Mouse (Mus musculus): ENCODE data around the gene E2f2. TPM values are rescaled to one million over a fixed set of nuclear protein-coding genes. Genes with fewer than 3 reads are reported as not detected.

The E2f2 gene
- total RNA-seq, 1 experiment from 2014 or later, result 13.6 TPM

GRCm38 (mm10) chr4:136144927-136145292 lies 27.3 kb upstream of the E2f2 start:
- peak; percentile 51 for DNase-seq

DNA sequence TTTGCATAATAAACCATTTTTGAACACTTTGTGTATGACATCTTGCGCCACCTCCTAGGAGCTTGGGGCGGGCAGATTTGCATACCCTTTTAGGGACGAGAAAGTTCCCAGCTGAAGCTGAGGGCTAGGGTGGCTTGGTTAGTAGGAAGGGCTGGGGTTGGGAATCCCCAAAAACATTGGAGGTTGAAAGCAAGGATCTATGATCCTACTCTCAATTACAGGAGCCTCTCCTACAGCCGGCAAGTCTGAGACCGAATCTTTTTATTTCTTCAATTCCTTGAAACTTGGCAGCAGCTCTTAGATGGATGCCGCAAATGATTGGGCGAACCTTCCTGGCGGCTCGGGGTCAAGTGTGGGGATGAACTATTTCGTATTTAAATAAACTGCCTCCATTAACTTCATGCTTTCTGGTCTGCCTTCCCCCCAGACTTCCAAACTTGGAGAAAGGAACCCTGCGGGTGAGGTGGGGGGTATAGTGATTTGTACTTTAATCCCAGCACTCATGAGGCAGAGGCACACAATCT lies 26.8 kb upstream of the E2f2 start:
- no peak for DNase-seq

DNA sequence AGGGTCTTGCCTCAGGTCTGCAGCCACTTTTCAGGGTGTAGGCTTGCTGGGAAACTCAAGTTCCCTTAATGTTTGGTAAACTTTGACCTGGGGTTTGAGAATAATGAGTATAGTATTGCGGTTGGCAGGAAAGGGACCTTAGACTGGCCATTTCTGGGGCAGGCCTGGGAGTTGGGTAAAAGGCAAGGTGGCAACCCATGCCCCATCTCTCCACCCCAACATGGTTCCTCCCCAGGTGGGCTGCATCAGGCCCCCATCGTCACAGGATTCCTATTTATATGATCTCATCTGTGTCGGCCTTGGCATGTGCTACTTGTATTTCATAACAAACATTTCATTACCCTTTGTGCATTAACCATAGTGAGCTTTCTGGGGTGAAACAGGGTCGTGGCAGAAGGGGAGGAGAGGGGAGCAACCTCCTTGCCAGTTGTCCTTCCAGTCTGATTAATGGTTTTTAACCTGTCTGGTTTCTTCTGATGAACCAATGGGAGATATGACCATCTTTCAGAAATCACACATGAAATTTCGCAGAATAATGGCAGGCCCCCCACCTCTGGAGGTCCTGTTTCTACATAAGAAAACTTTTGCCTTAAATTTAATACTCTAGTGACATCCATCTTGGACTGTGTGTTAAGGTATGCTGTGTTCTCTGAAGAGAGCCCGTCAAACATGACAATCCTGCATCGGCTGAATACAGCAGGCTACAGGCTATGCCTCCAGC lies 26.0 kb upstream of the E2f2 start:
- no peak for DNase-seq

DNA sequence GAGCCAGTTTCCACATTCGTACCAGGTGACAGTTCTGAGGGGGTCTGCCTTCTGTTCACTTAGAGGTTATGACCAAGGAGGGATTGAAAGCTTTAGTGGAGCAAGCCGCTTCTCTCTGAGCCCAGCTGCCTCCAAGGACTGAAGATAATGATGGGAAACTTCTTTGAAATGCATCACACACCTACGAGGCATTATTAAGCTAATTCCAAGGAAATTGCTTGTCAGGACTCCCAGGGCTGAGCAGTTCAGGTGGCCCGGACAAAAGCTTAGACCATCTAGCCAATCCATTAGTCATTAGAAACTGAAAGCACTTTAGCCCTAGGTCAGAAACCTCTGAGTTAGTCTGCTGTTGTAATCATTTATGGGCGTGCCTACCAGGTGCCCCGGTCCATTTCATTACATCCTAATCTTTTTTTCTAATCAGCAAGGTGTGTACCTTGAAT lies 25.5 kb upstream of the E2f2 start:
- no peak for DNase-seq

- peak; percentile 93 for DNase-seq
Observed at GRCm38 (mm10) chr4:136147436-136148135, 24.6 kb upstream of the E2f2 start.

DNA sequence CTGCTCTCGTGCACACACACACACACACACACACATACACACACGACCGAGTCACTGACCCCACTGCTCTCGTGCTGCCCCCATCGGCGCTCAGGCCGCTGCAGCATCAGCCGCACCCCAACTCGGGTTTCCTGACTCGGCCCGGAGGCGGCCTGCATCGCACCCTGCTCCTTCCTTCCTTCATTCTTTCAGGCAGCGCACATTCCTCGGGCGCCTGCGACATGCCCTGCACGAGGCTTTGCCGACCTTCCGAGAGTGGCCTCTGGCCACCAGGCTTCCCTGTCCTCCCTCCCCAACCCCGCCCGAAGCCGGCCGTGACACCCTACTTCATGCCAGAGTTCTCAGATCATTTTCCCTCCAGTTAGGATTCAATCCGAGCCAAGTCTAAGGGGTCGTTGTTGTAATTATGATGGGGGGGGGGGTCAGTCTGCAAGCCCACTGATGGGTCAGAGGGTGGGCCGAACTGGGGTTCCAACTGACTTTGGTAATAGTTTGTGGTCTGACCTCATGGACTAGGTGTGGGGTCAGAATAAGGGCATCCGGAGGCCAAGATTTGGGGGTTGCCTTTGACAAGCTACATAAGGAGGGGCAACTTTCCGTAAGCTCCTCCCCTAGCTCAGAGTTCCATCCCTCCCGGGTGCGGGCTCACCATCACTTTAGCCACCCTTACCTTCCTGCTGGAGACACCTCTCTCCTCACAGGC lies 23.7 kb upstream of the E2f2 start:
- peak; percentile 76 for DNase-seq

DNA sequence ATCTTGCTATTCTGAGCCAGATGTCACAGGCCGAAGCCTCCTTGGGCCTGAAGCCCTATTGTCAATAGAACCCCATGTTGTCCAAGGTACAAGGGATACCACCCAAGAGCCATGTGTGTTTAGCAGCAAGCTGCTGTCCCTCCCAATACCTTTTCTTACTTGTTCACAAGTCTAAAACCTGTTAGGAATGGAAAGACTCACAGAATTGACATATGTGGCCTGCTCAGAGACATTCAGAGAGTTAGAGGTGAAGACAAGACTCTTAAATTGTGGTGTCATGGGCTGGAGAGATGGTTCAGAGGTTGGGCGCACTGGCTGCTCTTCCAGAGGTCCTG lies 23.2 kb upstream of the E2f2 start:
- no peak for DNase-seq

- DNase-seq, result peak; percentile 84
Observed at GRCm38 (mm10) chr4:136149734-136150133, 22.5 kb upstream of the E2f2 start.

DNA sequence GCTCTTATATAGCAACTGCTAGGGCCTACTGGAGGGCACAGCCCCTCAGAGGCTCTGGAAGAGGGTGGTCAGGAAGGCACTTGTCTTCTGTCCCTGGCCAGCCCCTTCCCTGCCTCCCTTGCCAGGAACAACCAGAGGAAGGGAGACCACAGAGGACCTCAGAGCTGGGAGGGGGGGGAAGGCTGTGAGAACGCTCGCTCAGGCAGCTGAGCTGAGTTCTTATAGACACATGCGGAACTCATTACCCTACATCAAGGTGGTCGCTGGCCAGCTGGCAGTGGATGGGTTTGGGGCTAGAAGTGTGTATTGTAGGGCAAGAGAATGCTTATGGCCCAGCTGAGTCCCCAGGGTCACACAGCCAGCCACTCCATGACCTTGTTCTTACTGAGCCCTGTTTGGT lies 21.6 kb upstream of the E2f2 start:
- DNase-seq, result no peak

DNA sequence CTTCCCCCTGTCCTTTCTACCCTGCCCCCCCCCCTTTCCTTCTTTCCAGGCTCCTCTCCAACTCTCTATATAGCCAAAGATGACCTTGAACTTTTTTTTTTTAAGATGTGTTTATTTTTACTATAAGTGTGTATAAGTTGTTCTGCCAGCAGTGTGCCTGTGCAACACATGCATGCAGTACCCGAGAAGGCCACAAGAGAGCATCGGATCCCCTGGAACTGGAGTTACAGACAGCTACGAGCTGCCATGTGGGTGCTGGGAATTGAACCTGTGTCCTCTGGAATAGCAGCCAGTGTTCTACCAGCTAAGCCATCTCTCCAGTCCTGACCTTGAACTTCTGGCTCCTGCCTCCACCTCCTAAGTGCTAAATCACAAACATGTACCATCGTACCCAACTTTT lies 19.4 kb upstream of the E2f2 start:
- no peak for DNase-seq

- DNase-seq, result no peak
Observed at GRCm38 (mm10) chr4:136154462-136154861, 17.7 kb upstream of the E2f2 start.

- no peak for DNase-seq
Observed at GRCm38 (mm10) chr4:136158498-136158897, 13.7 kb upstream of the E2f2 start.

DNA sequence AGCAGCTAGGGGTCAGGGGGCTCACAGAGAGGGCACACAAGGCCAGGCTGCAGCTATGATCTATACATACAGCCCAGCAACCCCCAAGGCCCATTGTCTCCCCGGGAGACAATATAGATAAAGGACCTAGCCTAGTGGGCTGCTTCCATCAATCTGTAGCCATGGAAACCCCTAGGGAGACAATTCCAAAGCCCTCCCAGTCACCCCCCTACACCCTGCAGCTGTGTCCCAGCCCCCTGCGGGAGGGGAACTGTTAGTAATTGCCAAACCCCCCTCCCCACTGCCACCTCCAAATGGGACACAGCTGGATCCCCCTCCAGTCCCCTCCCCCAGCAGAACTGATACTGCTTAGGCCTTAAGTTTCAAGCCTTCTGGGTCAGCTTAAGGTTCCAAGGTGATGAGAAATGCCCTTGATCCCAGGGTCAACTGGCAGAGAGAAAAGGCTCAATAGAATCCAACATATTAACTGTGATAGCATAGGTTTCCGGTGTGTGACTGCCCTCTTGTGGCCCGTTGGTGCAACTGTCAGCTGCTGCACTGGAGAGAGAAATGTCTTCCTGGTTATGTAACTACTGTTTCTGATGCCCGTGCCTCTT lies 12.3 kb upstream of the E2f2 start:
- peak; percentile 84 for DNase-seq

DNA sequence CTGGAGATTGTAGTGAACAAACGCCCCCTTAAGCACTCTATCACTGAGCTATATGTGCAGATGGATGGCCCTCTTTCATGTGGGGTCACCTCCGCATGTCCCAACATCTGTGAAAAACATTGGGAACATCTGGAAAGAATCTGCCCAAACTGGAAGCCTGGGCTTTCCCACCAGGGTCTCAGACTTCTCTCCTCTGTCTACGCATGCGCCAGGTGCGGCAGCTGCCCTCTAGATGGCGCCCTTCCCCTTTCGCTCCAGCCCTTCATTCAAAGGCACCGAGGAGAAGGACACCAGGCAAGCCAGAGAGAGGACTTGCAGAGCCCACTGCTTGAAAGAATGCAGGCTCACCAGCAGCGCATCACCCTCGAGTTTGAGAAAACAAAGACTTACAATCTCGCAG lies 8.7 kb upstream of the E2f2 start:
- DNase-seq, result peak; percentile 92

DNA sequence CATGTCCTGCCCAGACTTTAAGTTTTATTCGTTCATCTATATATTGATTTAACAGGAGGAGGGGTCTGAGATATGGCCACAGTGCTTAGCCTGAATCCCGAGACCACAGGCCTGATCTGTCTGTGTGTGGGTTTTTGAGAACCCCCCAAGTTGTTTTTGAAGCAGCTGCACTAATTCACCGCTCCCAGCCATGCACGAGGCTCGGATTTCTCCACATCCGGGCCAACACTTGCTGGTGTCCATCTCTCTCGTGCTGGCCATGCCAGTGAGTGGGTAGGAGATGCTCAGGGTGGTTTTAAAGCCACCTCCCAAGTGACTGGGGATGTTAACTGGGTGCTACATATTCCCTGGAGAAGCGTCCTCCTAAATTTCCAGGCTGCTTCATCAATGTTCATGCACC lies 7.2 kb upstream of the E2f2 start:
- DNase-seq, result no peak

- peak; percentile 46 for DNase-seq
Observed at GRCm38 (mm10) chr4:136167701-136168100, 4.5 kb upstream of the E2f2 start.

GRCm38 (mm10) chr4:136170401-136170800 lies 1.8 kb upstream of the E2f2 start:
- DNase-seq, result no peak

DNA sequence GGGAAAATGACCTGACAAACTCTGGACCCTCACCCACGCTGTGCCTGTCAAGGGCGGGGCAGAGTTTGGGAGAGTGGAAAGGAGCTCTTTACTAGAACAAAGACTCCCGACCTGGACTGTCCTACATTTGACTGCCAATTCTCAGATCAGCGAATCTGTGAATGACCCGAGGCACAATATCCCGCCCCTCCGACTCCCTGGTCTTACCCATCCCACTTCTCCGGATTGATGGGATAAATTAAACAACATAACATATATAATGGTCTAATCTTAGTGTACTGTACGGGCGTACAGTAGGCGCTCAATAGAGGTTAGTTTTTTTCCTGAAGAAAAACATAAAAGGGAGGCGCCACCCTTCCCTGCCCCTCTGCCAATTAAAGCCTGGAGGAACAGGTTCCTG lies 739 bp upstream of the E2f2 start:
- DNase-seq, result peak; percentile 24

DNA sequence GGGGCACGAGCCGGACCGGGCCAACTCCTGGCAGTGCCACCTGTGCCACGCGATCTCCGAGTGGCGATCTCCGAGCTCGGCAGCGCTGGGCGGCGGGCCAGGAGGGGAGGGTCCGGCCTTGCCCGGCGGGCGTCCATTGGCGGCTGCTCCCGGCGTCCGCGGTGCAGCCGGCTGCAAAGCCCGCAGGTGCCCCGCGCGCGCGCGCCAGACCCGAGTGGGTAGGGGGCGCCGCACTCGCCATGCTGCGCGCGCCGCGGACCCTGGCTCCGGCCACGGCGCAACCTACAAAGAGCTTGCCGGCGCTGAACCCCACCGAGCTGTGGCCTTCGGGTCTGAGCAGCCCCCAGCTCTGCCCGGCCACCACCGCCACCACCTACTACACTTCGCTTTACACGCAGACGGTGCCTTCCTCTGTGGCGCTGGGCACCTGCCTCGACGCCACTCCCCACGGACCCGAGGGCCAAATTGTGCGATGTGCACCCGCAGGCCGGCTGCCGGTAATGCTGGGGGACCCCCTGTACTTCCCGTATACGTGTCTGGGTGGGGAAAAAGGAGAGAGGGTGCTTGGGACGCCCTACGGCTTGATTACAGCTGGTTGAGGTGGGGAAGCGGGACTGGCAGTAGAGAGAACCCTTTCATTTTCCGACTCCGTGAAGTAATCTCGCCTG lies 482 bp downstream of the E2f2 start:
- DNase-seq, result peak; percentile 91

- peak; percentile 34 for DNase-seq
Observed at GRCm38 (mm10) chr4:136173210-136173715, 1.1 kb downstream of the E2f2 start.

DNA sequence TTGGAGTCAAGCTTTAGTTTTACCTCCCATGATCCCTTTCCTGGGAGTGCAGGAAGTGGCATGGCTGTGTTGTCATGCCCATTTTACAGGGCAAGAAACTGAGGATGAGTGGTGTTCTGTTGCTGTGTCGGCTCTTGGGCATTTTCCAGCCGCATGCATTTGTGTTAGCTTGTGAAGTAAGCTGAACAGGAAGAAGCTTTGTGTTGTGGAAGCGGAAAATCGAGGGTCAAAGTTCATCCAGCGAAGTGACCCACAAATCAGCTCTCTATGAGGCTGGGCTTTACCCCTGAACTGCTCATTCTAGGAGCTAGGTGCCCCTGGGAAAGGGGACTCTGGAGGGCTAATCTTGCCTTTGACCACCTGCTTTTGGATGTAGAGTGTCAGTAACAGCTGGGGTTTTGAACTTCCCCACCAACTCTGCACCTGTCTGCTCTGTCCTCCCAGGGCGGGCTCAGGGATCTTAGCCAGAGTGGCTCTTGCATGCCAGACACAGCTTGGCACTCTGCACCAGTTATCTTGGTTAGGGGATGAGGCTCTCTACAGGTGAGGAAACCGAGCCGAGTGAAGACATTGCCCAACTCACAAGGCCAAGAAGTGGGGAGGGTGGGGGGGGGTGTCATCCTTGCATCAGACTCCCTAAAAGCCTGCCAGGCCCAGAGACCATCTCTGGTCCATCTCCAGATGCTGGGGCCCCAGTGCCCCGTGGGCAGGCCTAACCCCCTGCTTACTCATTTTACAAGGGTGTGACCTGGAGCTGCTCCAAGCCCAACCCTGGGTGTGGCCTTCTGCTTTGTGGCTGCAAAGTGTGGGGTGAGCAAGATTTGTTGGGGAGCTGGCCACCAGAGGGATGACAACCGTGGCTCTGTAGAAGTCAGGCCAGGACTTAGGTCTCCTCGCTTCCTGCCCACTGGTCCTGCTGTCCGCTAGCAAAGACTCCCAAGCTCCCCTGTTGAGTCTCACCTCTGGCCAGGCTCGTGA lies 2.3 kb downstream of the E2f2 start:
- peak; percentile 77 for DNase-seq

All from adrenal gland, postnatal 14 days (tissue).